Mouse (Mus musculus): ENCODE results near the gene Cenpx. TPM values are rescaled to one million over a fixed set of nuclear protein-coding genes. Genes with fewer than 3 reads are reported as not detected.
"Not testable (repeated sequence)": the region's sequence is repeated elsewhere in the genome, so short reads cannot be mapped to it uniquely, and the experiment has no call there.

The Cenpx gene
- 132 and 157 TPM in 2 replicates for total RNA-seq (2014; fragmentation: Nextera tagmentation)
- total RNA-seq (2017), result 95.0 and 99.4 TPM in 2 replicates

GRCm38 (mm10) chr11:120713580-120714518 is at the start of gene Cenpx, which contains the start of gene Lrrc45:
Gene Cenpx, minus strand, starts transcription at chr11:120713738.
Gene Lrrc45, plus strand, starts transcription at chr11:120713925.
- peak; percentile 95 for ATAC-seq (replicated peaks; ENCODE audit: low FRiP score, low TSS enrichment, poor library complexity, severe bottlenecking)

GRCm38 (mm10) chr11:120762672-120763041 is 49.1 kb upstream of the Cenpx start, which contains the start of gene Hmga1b:
Gene Hmga1b, plus strand, starts transcription at chr11:120762794.
- ATAC-seq (replicated peaks; ENCODE audit: low FRiP score, low TSS enrichment, poor library complexity, severe bottlenecking), result not testable (repeated sequence)

GRCm38 (mm10) chr11:120761811-120762671 is 48.5 kb upstream of the Cenpx start:
- no peak for ATAC-seq (replicated peaks; ENCODE audit: low FRiP score, low TSS enrichment, poor library complexity, severe bottlenecking)

GRCm38 (mm10) chr11:120760236-120760635 is 46.7 kb upstream of the Cenpx start:
- ATAC-seq (replicated peaks; ENCODE audit: low FRiP score, low TSS enrichment, poor library complexity, severe bottlenecking), result no peak

GRCm38 (mm10) chr11:120751606-120752005 is 38.1 kb upstream of the Cenpx start:
- no peak for ATAC-seq (replicated peaks; ENCODE audit: low FRiP score, low TSS enrichment, poor library complexity, severe bottlenecking)

GRCm38 (mm10) chr11:120749430-120749829 is 35.9 kb upstream of the Cenpx start:
- ATAC-seq (replicated peaks; ENCODE audit: low FRiP score, low TSS enrichment, poor library complexity, severe bottlenecking), result peak; percentile 74

GRCm38 (mm10) chr11:120747974-120748373 is 34.4 kb upstream of the Cenpx start:
- ATAC-seq (replicated peaks; ENCODE audit: low FRiP score, low TSS enrichment, poor library complexity, severe bottlenecking), result no peak

- no peak for ATAC-seq (replicated peaks; ENCODE audit: low FRiP score, low TSS enrichment, poor library complexity, severe bottlenecking)
Observed at GRCm38 (mm10) chr11:120744121-120744701, 30.7 kb upstream of the Cenpx start.

GRCm38 (mm10) chr11:120740981-120741380 is 27.4 kb upstream of the Cenpx start:
- ATAC-seq (replicated peaks; ENCODE audit: low FRiP score, low TSS enrichment, poor library complexity, severe bottlenecking), result no peak

- no peak for ATAC-seq (replicated peaks; ENCODE audit: low FRiP score, low TSS enrichment, poor library complexity, severe bottlenecking)
Observed at GRCm38 (mm10) chr11:120736424-120736823, 22.9 kb upstream of the Cenpx start.

GRCm38 (mm10) chr11:120733521-120733920 is 20.0 kb upstream of the Cenpx start:
- no peak for ATAC-seq (replicated peaks; ENCODE audit: low FRiP score, low TSS enrichment, poor library complexity, severe bottlenecking)

GRCm38 (mm10) chr11:120731858-120732680 is 18.5 kb upstream of the Cenpx start, which contains the start of gene Cbr2:
Gene Cbr2, minus strand, starts transcription at chr11:120732114.
- no peak for ATAC-seq (replicated peaks; ENCODE audit: low FRiP score, low TSS enrichment, poor library complexity, severe bottlenecking)

- ATAC-seq (replicated peaks; ENCODE audit: low FRiP score, low TSS enrichment, poor library complexity, severe bottlenecking), result no peak
Observed at GRCm38 (mm10) chr11:120731395-120731794, 17.9 kb upstream of the Cenpx start.

GRCm38 (mm10) chr11:120730331-120730870 is 16.9 kb upstream of the Cenpx start:
- no peak for ATAC-seq (replicated peaks; ENCODE audit: low FRiP score, low TSS enrichment, poor library complexity, severe bottlenecking)

- peak; percentile 56 for ATAC-seq (replicated peaks; ENCODE audit: low FRiP score, low TSS enrichment, poor library complexity, severe bottlenecking)
Observed at GRCm38 (mm10) chr11:120729432-120730050, 16.0 kb upstream of the Cenpx start.

GRCm38 (mm10) chr11:120728530-120729240 is 15.1 kb upstream of the Cenpx start:
- ATAC-seq (replicated peaks; ENCODE audit: low FRiP score, low TSS enrichment, poor library complexity, severe bottlenecking), result no peak

GRCm38 (mm10) chr11:120727564-120727963 is 14.0 kb upstream of the Cenpx start:
- no peak for ATAC-seq (replicated peaks; ENCODE audit: low FRiP score, low TSS enrichment, poor library complexity, severe bottlenecking)

Measured in megakaryocyte-erythroid progenitor cell, adult 5-6 weeks (primary cell).